Mouse (Mus musculus): ENCODE results near the gene Nfs1. TPM values are rescaled to one million over a fixed set of nuclear protein-coding genes. Genes with fewer than 3 reads are reported as not detected.
"Not testable (repeated sequence)": the region's sequence is repeated elsewhere in the genome, so short reads cannot be mapped to it uniquely, and the experiment has no call there.

Nfs1 gene
- polyA plus RNA-seq, 1 experiment, result not detected

DNA sequence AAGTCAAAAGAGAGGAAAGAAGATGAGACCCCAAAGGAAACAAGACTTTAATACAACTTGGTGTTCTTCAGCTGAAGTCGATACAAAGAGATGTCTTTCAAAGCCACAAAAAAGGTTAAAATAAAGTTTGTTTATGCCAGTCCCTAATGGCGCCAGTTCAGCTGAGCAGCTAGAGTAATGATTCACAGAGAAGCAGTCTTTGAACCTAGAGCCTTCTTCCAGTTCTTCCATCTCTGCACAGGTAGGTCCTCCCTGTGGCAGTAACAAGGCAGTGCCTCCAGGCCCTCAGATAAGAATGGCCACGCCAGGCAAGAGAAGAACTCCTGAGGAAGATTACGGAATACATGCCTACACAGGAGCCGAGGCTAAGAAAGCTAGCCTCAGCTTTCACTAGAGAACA, 20.3 kb downstream of the Nfs1 start:
- Histone ChIP-seq H3K4me3 (ENCODE audit: insufficient read depth, low read depth, low read length) (no peak overlapping the region), H3K27ac (ENCODE audit: insufficient read depth, low read depth, low read length) (peak overlapping the region; percentile 59), H3K4me1 (ENCODE audit: control insufficient read depth, insufficient read depth, low read length) (no peaks in the 10 kb centered on the region; the same call in 1 of the 2 replicates)
- 92% methylated on average over 5 of the region's 5 CpGs for WGBS
- no peak for TF ChIP-seq POLR2A (IDR thresholded peaks at IDR 0.05; ENCODE audit: insufficient read depth, low read depth, low read length)
- TF ChIP-seq CTCF (IDR thresholded peaks at IDR 0.05; ENCODE audit: insufficient read depth, low read depth, low read length), result no peak

DNA sequence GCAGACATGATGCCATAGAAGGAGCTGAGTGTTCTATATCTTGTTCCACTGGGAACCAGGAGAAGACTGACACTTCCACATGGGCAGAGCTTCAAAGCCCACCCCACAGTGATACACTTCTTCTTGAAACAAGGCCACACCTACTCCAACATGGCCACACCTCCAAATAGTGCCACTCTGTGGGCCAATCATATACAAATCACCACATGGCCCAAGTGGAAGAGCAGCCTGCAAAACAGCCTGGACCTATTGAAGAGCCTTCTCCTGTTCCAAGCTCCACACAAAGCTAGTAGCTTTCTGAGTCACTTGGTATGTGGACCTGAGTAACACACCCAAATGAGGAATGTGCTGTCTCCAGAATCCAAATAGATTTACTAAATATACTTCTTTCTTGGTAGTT, 24.4 kb downstream of the Nfs1 start:
- no peak overlapping the region for H3K4me3 ChIP-seq (ENCODE audit: insufficient read depth, low read depth, low read length)
- H3K27ac ChIP-seq (ENCODE audit: insufficient read depth, low read depth, low read length), result no peak overlapping the region
- no peak for TF ChIP-seq CTCF (IDR thresholded peaks at IDR 0.05; ENCODE audit: insufficient read depth, low read depth, low read length)
- TF ChIP-seq POLR2A (IDR thresholded peaks at IDR 0.05; ENCODE audit: insufficient read depth, low read depth, low read length), result no peak
- H3K4me1 ChIP-seq (ENCODE audit: control insufficient read depth, insufficient read depth, low read length), result no peaks in the 10 kb centered on the region; the same call in 1 of the 2 replicates

DNA sequence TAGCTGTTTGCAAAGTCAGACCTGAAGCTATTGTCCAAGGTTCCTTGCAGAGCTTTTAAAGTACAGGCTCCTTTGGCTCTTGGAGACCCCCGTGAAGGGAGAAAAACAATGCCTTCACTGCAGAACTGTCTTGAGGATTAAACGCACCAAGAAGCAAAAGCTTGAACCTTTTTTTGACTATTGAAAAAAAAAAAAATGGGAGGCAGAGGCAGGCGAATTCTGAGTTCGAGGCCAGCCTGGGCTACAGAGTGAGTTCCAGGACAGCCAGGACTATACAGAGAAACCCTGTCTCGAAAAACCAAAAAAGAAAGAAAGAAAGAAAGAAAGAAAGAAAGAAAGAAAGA, 31.9 kb downstream of the Nfs1 start:
- H3K4me1 ChIP-seq (ENCODE audit: control insufficient read depth, insufficient read depth, low read length), result not testable (repeated sequence)
- peak overlapping the region; percentile 10; the same call in 1 of the 2 replicates for H3K27ac ChIP-seq (ENCODE audit: insufficient read depth, low read depth, low read length)
- peak overlapping the region; percentile 85 for H3K4me3 ChIP-seq (ENCODE audit: insufficient read depth, low read depth, low read length)
- WGBS, result 13% methylated on average over 5 of the region's 5 CpGs

DNA sequence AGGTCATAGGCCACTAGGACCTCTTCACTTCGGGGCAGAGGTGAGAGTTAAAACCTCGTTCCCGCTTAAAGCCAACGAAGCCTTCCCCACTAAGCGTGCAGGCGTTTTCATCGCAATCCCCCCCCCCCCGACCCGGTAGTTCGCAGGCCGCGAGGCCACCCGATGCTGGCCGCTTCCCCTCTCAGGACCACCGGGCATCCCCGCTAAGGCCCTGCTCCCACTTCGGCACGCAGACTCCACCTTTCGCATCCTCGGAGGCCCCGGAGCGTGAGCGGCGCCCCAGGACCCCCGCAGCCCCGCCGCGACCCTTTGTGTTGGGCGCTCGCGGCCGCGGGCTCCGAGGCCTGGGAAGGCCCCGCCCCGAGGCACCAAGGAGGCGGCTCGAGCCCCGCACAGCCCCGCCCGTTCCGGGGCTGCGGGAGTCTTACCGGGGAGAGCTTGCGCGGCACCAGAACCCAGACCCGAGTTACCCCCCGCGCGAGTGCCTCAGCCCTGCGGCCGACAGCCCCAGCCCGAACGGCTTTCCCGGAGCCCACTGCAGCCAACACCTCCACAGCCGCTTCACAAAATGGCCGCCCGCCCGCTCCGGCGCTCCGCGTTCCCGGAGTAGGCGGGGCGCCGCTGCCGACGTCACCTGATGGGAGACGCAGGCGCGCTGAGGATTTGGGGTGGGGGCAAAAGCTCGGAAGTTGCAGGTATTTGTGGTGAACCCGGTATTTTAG, 32.5 kb downstream of the Nfs1 start, which contains the start of the genes Cpne1 and Rbm12:
Cpne1 (minus strand) TSS at position 608 of the 722 bp plus-strand sequence.
Rbm12 (minus strand) TSS at position 621 of the 722 bp plus-strand sequence.
- Histone ChIP-seq H3K4me3 (ENCODE audit: insufficient read depth, low read depth, low read length) (peak within 1 kb of the TSS; percentile 85), H3K4me1 (ENCODE audit: control insufficient read depth, insufficient read depth, low read length) (peaks cover 2% of the 10 kb centered on the region; the same call in 1 of the 2 replicates), H3K27ac (ENCODE audit: insufficient read depth, low read depth, low read length) (peak within 1 kb of the TSS; percentile 87)
- TF ChIP-seq CTCF (IDR thresholded peaks at IDR 0.05; ENCODE audit: insufficient read depth, low read depth, low read length) (no peak), POLR2A (IDR thresholded peaks at IDR 0.05; ENCODE audit: insufficient read depth, low read depth, low read length) (peak; percentile 92)
- WGBS, result under 1% methylated on average over 74 of the region's 74 CpGs

DNA sequence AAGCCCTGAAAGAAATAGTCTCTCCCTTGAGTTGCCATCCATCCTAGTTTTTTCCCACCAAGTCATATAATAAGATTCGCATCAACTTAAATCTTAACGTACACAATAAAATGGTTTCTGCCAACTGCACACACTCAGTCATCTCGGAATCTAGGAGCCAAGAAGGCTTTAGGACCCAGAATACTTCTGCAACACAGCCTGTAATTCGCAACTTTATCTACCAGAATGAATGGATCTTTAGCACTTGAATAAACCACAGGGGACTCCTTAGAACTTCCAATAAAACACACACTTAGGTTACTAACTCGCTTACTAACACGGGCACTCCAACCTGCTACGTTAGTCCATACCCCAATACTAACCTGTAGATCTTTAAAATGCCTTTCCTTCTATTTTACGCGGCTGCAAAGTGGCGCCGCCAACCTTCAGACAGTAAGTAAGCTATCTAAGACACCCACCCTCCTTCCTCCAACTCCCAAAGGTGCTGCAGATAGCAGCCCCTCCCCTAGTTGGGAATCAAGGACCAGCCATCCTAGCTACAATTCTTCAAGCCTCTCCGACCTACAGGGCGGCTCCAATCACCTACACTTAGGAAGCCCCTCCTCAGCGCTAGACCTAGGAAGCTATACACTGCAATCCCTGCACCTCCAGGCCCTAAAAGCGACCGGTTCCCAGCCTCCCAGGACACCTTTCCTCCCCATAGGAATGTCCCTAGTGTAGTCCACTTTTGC, 33.2 kb downstream of the Nfs1 start:
- Histone ChIP-seq H3K4me1 (ENCODE audit: control insufficient read depth, insufficient read depth, low read length) (peaks cover 2% of the 10 kb centered on the region; the same call in 1 of the 2 replicates), H3K27ac (ENCODE audit: insufficient read depth, low read depth, low read length) (0 out of 2 replicates have a peak overlapping the region, but pooled peaks have one; percentile 87), H3K4me3 (ENCODE audit: insufficient read depth, low read depth, low read length) (peak overlapping the region; percentile 85)
- under 1% methylated on average over 16 of the region's 16 CpGs for WGBS
- no peak for TF ChIP-seq POLR2A (IDR thresholded peaks at IDR 0.05; ENCODE audit: insufficient read depth, low read depth, low read length)
- no peak for TF ChIP-seq CTCF (IDR thresholded peaks at IDR 0.05; ENCODE audit: insufficient read depth, low read depth, low read length)

DNA sequence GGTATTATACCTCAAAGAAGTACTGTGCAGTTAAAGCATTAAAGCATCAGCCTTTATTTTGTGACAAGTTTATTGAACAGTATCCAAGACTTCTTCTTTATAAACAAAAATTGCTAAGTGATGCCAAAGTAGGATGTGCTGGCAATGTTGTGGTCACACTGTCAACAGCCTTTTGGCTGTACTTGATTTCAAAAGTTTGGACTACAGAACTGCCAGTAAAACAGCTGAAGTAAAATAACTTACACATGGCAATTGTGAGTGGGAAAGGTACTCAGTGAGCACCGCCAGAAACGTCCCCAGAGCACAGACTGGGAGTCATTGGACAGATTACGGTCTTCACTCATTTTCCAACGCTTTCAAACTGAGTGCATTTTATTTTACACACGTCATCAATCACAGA, 52.1 kb downstream of the Nfs1 start:
- no peaks in the 10 kb centered on the region for H3K4me1 ChIP-seq (ENCODE audit: control insufficient read depth, insufficient read depth, low read length)
- 53% methylated on average over 5 of the region's 5 CpGs for WGBS
- H3K27ac ChIP-seq (ENCODE audit: insufficient read depth, low read depth, low read length), result no peak overlapping the region
- TF ChIP-seq CTCF (IDR thresholded peaks at IDR 0.05; ENCODE audit: insufficient read depth, low read depth, low read length) (no peak), POLR2A (IDR thresholded peaks at IDR 0.05; ENCODE audit: insufficient read depth, low read depth, low read length) (no peak)
- H3K4me3 ChIP-seq (ENCODE audit: insufficient read depth, low read depth, low read length), result no peak overlapping the region

DNA sequence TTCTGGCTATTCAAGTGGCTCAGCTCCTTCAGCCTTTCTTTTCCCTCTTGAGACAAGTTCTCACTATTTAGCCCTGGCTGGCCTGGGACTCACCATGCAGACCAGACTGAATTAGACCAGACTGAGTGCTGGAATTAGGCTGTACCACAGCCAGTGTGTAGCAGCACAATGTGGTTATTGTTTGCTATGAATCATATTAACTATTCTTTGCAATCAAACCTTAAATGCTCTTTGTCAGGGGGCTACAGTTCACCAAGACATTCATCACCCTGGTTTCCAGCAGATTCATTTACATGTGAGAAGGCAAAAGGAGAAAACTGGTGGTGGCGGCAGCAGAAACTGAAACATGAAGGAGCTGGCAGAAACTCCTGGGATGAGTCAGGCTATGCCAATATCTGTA, 54.2 kb downstream of the Nfs1 start:
- H3K4me1 ChIP-seq (ENCODE audit: control insufficient read depth, insufficient read depth, low read length), result peaks cover 2% of the 10 kb centered on the region
- H3K27ac ChIP-seq (ENCODE audit: insufficient read depth, low read depth, low read length), result no peak overlapping the region
- WGBS, result 45% methylated on average over 1 of the region's 1 CpGs
- H3K4me3 ChIP-seq (ENCODE audit: insufficient read depth, low read depth, low read length), result no peak overlapping the region
- TF ChIP-seq CTCF (IDR thresholded peaks at IDR 0.05; ENCODE audit: insufficient read depth, low read depth, low read length) (no peak), POLR2A (IDR thresholded peaks at IDR 0.05; ENCODE audit: insufficient read depth, low read depth, low read length) (no peak)

DNA sequence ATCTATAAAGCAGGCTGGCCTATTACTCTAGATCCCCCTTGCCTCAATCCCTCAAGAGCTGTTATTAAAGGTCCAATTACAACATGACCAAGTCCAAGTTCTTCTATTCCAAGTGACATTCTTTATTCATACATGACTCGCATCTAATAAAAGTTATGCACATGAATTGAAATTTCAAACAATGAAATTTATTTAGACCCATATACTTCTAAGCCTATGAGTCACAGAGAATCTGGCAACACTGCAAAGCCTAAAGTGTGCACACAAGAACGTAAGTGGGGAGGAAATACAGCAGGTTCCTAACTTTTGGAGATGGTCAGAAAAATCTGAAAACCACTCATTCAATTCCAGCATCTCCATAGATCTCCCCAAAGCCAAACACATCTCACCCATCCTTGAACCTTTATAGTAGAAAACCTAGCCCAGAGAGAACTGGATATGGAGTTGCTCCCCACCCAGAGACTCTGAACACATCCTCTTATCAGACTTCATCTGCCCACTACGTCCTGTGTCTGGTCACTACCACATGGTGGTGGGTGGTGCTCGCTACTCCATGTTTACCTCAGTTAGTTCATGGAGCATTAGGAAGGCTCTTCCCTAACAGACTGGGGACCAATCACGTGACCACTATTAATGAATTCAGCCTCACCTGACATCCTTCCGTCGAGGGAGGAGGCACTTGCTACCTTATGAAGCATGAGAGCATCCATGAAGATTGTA, 56.4 kb downstream of the Nfs1 start:
- 86% methylated on average over 7 of the region's 7 CpGs for WGBS
- no peak for TF ChIP-seq CTCF (IDR thresholded peaks at IDR 0.05; ENCODE audit: insufficient read depth, low read depth, low read length)
- TF ChIP-seq POLR2A (IDR thresholded peaks at IDR 0.05; ENCODE audit: insufficient read depth, low read depth, low read length), result no peak

DNA sequence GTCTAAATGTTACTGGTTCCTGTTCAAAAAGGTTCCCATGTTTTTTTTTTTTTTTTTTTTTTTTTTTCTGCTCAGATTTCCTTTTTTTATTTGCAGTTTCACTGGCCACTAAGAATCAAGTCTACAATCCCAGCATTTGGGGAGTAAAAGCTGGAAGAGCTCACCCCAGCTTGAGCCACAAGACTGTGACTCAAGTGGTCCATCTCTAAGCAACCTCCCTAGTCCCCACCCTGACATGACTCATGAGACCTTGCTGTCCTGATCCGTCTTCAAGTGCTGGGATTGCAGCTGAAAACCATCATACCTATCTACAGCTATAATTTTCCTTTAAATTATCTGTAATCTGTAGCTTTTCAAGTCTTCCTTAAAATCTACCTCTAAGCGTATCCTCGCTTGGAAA, 59.4 kb downstream of the Nfs1 start:
- H3K27ac ChIP-seq (ENCODE audit: insufficient read depth, low read depth, low read length), result no peak overlapping the region
- H3K4me3 ChIP-seq (ENCODE audit: insufficient read depth, low read depth, low read length), result no peak overlapping the region
- TF ChIP-seq POLR2A (IDR thresholded peaks at IDR 0.05; ENCODE audit: insufficient read depth, low read depth, low read length) (no peak), CTCF (IDR thresholded peaks at IDR 0.05; ENCODE audit: insufficient read depth, low read depth, low read length) (no peak)
- peaks cover 14% of the 10 kb centered on the region for H3K4me1 ChIP-seq (ENCODE audit: control insufficient read depth, insufficient read depth, low read length)
- 66% methylated on average over 3 of the region's 3 CpGs for WGBS

More for the DNA sequence above, 56.4 kb downstream of the Nfs1 start:
- Histone ChIP-seq H3K27ac (ENCODE audit: insufficient read depth, low read depth, low read length) (no peak overlapping the region), H3K4me1 (ENCODE audit: control insufficient read depth, insufficient read depth, low read length) (peaks cover 5% of the 10 kb centered on the region), H3K4me3 (ENCODE audit: insufficient read depth, low read depth, low read length) (no peak overlapping the region)

All from olfactory bulb, adult 2 months (tissue).